Mouse (Mus musculus): ENCODE data around the gene Tshz3. TPM values are rescaled to one million over a fixed set of nuclear protein-coding genes. Genes with fewer than 3 reads are reported as not detected.
A peak's percentile ranks its signal among the peaks of the same experiment; 100 is the strongest.

Gene Tshz3
- 3.2 and 5.1 TPM in 2 replicates for polyA plus RNA-seq (2012; rRNA removed)

DNA sequence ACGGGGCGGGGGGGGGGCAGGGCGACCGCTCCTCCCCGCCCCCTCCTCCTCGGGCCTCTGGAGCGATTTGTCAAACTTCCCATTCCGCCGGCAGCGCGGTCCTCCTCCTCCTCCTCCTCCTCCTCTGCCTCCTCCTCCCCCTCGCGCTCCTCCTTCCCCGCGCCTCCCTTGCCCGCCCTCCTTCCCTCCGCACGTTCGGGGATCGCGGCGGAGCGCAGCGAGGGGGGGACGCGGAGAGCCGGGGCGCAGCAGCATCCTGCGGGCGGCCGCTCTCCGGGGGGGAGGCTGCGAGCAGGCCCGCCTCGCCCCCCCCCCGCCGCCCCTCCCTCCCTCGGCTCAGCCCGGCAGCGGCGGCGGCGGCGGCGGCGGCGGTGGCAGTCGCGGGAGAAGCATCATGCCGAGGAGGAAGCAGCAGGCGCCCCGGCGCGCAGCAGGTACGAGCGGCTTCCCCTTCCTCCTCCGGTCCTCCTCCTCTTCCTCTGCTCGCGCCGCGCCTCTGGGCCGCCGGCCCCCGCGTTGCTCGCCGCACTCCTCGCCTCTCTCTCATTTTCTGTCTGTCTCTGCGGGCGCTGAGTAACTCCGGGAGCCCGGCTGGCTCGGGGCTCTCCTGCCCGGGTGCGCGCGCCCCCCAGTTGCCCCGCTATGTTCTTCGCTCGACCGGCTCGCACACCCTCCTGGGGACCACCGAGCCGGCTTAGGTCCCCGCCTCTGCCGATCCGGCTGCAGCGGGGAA is at the start of gene Tshz3:
TSS of gene Tshz3 (plus strand) at position 263 of the 733 bp plus-strand sequence.
- peak within 1 kb of the TSS; percentile 95 for H3K4me3 ChIP-seq (replicated peaks; ENCODE audit: extremely low read depth, low read depth, low read length)
- H3K4me1 ChIP-seq (ENCODE audit: control insufficient read depth, insufficient read depth, low read length): peaks cover 6% of the 10 kb centered on the region; the same call in 1 of the 2 replicates
- peak; percentile 54 for DNase-seq
- TF ChIP-seq CTCF (IDR thresholded peaks at IDR 0.05; ENCODE audit: insufficient read depth, low read length) (no peak), POLR2A (IDR thresholded peaks at IDR 0.05; ENCODE audit: borderline replicate concordance, extremely low read depth, low read depth, low read length) (no peak)
- 1% methylated on average over 41 of the region's 88 CpGs for whole genome bisulfite sequencing

DNA sequence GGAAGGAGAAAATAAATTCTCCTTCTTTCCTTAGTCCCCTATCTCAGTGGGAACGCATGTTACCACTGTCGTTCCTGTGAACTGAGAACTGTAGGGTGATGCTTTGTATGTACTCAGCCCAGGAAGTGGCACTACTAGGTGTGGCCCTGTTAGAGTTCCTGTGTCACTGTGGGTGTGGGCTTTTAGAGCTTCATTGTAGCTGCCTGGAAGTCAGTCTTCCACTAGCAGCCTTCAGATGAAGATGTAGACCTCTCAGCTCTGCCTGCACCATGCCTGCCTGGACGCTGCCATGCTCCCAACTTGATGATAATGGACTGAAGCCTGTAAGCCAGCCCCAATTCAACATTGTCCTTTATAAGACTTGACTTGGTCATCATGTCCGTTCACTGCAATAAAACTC is 42.0 kb upstream of the Tshz3 start:
- no peaks in the 10 kb centered on the region for H3K4me1 ChIP-seq (ENCODE audit: control insufficient read depth, insufficient read depth, low read length)
- no peak for TF ChIP-seq POLR2A (IDR thresholded peaks at IDR 0.05; ENCODE audit: borderline replicate concordance, extremely low read depth, low read depth, low read length)
- no peak for TF ChIP-seq CTCF (IDR thresholded peaks at IDR 0.05; ENCODE audit: insufficient read depth, low read length)
- DNase-seq: no peak
- 72% methylated on average over 4 of the region's 4 CpGs for WGBS
- no peak overlapping the region for H3K4me3 ChIP-seq (replicated peaks; ENCODE audit: extremely low read depth, low read depth, low read length)

DNA sequence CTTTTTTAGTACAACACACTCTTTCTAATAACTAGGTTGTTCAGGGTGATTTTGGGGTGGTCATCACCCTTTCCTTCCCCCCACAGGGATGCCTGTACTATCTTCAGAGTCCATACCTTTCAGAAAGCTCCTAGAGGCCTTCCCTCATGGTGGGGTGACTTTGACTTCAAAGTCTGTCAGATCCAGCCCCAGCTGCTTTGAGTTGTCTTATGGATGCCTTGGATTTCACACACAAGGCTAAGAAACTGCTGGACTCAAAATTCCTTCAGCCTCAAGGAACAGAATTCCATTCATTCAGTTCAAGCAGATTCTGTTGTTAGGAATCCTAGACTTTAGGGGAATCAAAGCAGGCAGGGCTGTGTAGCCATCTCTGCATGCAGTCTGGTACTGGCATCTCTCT is 41.5 kb upstream of the Tshz3 start:
- no peak for TF ChIP-seq POLR2A (IDR thresholded peaks at IDR 0.05; ENCODE audit: borderline replicate concordance, extremely low read depth, low read depth, low read length)
- no peak for TF ChIP-seq CTCF (IDR thresholded peaks at IDR 0.05; ENCODE audit: insufficient read depth, low read length)
- no peak for DNase-seq
- Histone ChIP-seq H3K4me3 (replicated peaks; ENCODE audit: extremely low read depth, low read depth, low read length) (no peak overlapping the region), H3K4me1 (ENCODE audit: control insufficient read depth, insufficient read depth, low read length) (no peaks in the 10 kb centered on the region)

DNA sequence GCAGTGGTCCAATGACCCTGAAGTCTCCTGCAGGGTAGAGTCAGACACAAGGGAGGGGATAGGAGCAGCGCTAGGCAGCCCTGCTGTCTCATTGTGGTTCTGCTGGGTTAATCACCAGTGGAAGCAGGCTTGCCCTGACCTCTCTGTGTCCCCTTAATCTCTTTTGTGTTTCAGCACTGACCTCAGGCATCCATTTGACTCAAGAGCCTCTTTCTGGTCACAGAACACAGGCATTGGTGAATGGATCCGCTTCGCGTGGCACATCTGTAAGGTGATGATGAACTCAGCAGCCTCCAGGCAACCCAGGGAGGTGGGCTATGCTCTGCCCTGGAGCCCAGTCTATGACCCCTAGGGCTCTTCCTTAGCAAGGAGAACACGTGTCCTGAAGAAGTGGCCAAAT is 39.6 kb upstream of the Tshz3 start:
- WGBS: 83% methylated on average over 5 of the region's 5 CpGs
- DNase-seq: no peak
- H3K4me1 ChIP-seq (ENCODE audit: control insufficient read depth, insufficient read depth, low read length): no peaks in the 10 kb centered on the region

DNA sequence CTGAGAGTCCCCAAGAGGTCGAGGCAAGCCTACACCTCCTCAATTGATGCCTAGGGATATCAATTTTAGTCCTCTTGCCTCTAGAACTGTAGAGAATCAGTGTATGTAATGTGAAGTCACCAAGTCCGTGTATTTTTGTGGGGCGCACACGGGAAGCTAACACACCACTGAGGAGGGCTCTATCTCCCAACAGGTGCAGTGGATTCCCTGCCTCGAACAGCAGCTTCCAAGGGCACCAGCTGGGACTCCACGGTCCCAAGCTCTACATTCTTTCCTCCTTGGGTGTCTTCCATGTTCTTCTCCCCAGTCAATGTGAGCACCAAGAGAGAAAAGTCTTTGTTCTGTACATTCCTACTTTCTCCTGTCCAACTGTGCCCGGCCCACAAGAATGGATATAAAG is 38.7 kb upstream of the Tshz3 start:
- WGBS: 85% methylated on average over 7 of the region's 7 CpGs
- TF ChIP-seq CTCF (IDR thresholded peaks at IDR 0.05; ENCODE audit: insufficient read depth, low read length) (no peak), POLR2A (IDR thresholded peaks at IDR 0.05; ENCODE audit: borderline replicate concordance, extremely low read depth, low read depth, low read length) (no peak)
- no peak overlapping the region for H3K4me3 ChIP-seq (replicated peaks; ENCODE audit: extremely low read depth, low read depth, low read length)

More for the DNA sequence above, 39.6 kb upstream of the Tshz3 start:
- TF ChIP-seq CTCF (IDR thresholded peaks at IDR 0.05; ENCODE audit: insufficient read depth, low read length) (no peak), POLR2A (IDR thresholded peaks at IDR 0.05; ENCODE audit: borderline replicate concordance, extremely low read depth, low read depth, low read length) (no peak)
- H3K4me3 ChIP-seq (replicated peaks; ENCODE audit: extremely low read depth, low read depth, low read length): no peak overlapping the region

DNA sequence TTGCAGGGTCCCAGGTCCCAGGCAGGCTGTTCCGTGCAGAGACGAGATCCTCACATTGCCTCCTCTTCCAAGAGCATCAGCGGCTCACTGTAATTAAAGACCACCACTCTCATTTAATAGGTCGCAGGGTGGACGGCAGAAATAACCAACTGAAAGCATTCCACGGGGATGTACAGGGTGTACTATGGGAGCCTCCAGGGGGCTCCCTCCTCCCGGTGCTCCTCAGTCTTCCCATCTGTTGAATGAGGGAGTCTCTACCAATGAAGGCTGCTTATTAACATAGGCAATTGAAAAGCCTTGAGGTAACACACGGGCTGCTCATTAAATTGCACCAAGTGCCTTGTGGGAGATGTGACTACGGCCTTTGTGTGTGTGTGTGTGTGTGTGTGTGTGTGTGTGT is 37.3 kb upstream of the Tshz3 start:
- H3K4me1 ChIP-seq (ENCODE audit: control insufficient read depth, insufficient read depth, low read length): no peaks in the 10 kb centered on the region
- 63% methylated on average over 9 of the region's 9 CpGs for WGBS
- TF ChIP-seq CTCF (IDR thresholded peaks at IDR 0.05; ENCODE audit: insufficient read depth, low read length) (peak; percentile 33; the same call in 1 of the 2 replicates), POLR2A (IDR thresholded peaks at IDR 0.05; ENCODE audit: borderline replicate concordance, extremely low read depth, low read depth, low read length) (no peak)
- no peak for DNase-seq
- no peak overlapping the region for H3K4me3 ChIP-seq (replicated peaks; ENCODE audit: extremely low read depth, low read depth, low read length)

More for the DNA sequence above, 38.7 kb upstream of the Tshz3 start:
- DNase-seq: no peak
- no peaks in the 10 kb centered on the region for H3K4me1 ChIP-seq (ENCODE audit: control insufficient read depth, insufficient read depth, low read length)

DNA sequence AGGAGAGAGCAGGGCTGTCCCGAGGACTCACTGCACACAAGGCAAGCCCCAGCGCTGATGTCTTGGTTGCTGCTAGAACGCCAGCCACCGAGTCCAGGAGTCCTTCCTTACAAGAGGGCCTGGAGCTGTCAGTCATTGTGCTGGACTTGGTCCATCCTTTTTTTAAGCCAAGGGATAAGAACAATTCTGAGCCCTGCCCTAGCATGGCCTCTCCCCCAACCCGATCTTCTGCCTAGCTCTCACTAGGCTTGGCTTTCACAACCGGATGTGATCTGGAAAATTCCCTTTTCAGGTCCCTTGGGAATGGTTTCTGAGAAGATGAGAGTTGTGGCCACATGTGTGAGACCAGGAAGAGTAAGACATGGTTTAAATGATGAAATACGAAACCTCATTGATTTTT is 34.5 kb upstream of the Tshz3 start:
- Histone ChIP-seq H3K4me1 (ENCODE audit: control insufficient read depth, insufficient read depth, low read length) (no peaks in the 10 kb centered on the region), H3K4me3 (replicated peaks; ENCODE audit: extremely low read depth, low read depth, low read length) (no peak overlapping the region)
- TF ChIP-seq CTCF (IDR thresholded peaks at IDR 0.05; ENCODE audit: insufficient read depth, low read length): no peak
- TF ChIP-seq POLR2A (IDR thresholded peaks at IDR 0.05; ENCODE audit: borderline replicate concordance, extremely low read depth, low read depth, low read length): no peak
- no peak for DNase-seq
- WGBS: 75% methylated on average over 7 of the region's 7 CpGs

DNA sequence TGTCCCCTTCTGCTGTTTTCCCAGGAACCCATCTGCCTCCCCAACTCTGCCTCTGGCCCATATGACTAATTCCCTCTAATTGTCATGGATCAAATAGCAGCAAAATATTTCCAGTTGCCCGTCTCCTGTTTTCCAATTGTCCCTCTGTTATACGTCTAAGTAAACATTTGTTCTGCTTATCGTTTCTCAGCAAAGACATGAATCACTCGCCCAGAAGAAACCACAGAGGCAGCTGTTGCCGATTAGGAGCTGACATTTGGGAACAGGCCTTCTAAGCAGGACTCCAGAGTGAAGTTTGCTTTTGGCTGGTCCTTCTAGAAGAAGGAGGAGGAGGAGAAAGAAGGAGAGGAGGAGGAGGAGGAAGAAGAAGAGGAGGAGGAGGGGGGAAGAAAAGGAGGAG is 30.2 kb upstream of the Tshz3 start:
- WGBS: 10% methylated on average over 5 of the region's 5 CpGs
- Histone ChIP-seq H3K4me3 (replicated peaks; ENCODE audit: extremely low read depth, low read depth, low read length) (no peak overlapping the region), H3K4me1 (ENCODE audit: control insufficient read depth, insufficient read depth, low read length) (no peaks in the 10 kb centered on the region)
- TF ChIP-seq POLR2A (IDR thresholded peaks at IDR 0.05; ENCODE audit: borderline replicate concordance, extremely low read depth, low read depth, low read length) (no peak), CTCF (IDR thresholded peaks at IDR 0.05; ENCODE audit: insufficient read depth, low read length) (no peak)
- no peak for DNase-seq

DNA sequence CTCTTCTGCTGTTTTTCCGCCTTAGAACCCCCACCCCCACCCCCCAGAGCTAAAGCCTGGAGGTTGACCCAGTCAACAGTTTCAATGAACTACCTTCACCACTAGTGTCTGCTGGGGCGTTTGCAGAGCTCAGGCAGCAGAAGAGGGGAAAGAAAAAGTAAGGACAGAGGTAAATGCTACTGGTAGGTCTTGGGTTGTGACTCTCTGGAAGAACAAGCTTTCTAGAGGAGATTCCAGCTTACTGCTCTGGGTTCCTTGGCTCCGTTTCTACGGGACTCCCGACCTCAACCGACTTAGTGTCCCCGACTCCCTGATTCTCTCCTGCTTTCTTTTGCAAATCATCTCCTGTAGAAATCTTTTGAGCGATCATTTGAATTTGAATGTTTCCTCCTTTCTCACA is 19.9 kb upstream of the Tshz3 start:
- WGBS: 44% methylated on average over 8 of the region's 8 CpGs
- H3K4me1 ChIP-seq (ENCODE audit: control insufficient read depth, insufficient read depth, low read length): no peaks in the 10 kb centered on the region

DNA sequence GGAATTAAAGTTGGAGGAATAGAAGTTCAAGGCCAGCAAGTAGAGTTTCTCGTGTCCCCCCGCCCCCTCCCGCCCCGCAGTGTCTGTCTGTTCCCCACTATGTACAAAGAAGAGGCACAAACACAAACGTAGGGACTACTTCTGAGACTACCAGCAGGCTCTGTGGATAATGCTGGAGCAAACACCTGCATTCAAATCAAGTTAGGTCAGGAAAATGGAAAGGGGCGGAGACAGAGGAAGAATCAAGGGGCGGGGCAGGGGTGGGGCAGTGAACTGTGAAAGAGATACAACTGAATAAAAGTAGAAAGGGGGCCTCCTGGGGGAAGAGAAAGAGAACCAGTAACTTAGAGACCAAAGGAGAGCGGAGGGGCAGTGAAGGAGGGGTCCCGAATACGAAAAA is 19.4 kb upstream of the Tshz3 start:
- Histone ChIP-seq H3K4me1 (ENCODE audit: control insufficient read depth, insufficient read depth, low read length) (no peaks in the 10 kb centered on the region), H3K4me3 (replicated peaks; ENCODE audit: extremely low read depth, low read depth, low read length) (no peak overlapping the region)
- TF ChIP-seq POLR2A (IDR thresholded peaks at IDR 0.05; ENCODE audit: borderline replicate concordance, extremely low read depth, low read depth, low read length) (no peak), CTCF (IDR thresholded peaks at IDR 0.05; ENCODE audit: insufficient read depth, low read length) (no peak)
- DNase-seq: no peak
- 26% methylated on average over 10 of the region's 10 CpGs for WGBS

More for the DNA sequence above, 19.9 kb upstream of the Tshz3 start:
- TF ChIP-seq CTCF (IDR thresholded peaks at IDR 0.05; ENCODE audit: insufficient read depth, low read length) (no peak), POLR2A (IDR thresholded peaks at IDR 0.05; ENCODE audit: borderline replicate concordance, extremely low read depth, low read depth, low read length) (no peak)
- no peak for DNase-seq
- no peak overlapping the region for H3K4me3 ChIP-seq (replicated peaks; ENCODE audit: extremely low read depth, low read depth, low read length)
